Mouse (Mus musculus) heart, embryonic 16.5 days (tissue): ENCODE measurements around the gene Dync2h1. TPM values are rescaled to one million over a fixed set of nuclear protein-coding genes. Genes with fewer than 3 reads are reported as not detected.

ENCODE experiments used
- ATAC-seq: fragments of 200-750 bp; cut with Nextera tagmentation; replicated peaks from 2 replicates; pipeline ENCODE4 v1.8.0; 2017; ENCODE audit warnings: moderate number of reproducible peaks; ENCODE audit not compliant: insufficient read depth, low FRiP score; ENCODE audit errors: extremely low read depth
- H3K27ac ChIP-seq: fragments of 300-500 bp; sonication (generic); 2 replicates; pipeline ENCODE4 v1.5.1; 2014; ENCODE audit warnings: mild to moderate bottlenecking, low read length, control low read depth, moderate library complexity
- H3K27me3 ChIP-seq: fragments of 300-500 bp; sonication (generic); 2 replicates; pipeline ENCODE4 v1.6.1; 2014; ENCODE audit warnings: low read length, mixed read lengths; ENCODE audit not compliant: control insufficient read depth, insufficient read depth
- H3K36me3 ChIP-seq: fragments of 300-500 bp; sonication (generic); 2 replicates; pipeline ENCODE4 v1.6.1; 2014; ENCODE audit not compliant: control insufficient read depth, insufficient read depth
- H3K4me1 ChIP-seq: fragments of 300-500 bp; sonication (generic); 2 replicates; pipeline ENCODE4 v1.6.1; 2014; ENCODE audit warnings: low read length, mixed read lengths; ENCODE audit not compliant: control insufficient read depth, insufficient read depth
- H3K4me2 ChIP-seq: fragments of 300-500 bp; sonication (generic); 2 replicates; pipeline ENCODE4 v1.6.1; 2014; ENCODE audit warnings: low read depth, mild to moderate bottlenecking, control low read depth, low read length
- H3K4me3 ChIP-seq: fragments of 300-500 bp; sonication (generic); 2 replicates; pipeline ENCODE4 v1.5.1; 2014; ENCODE audit warnings: mild to moderate bottlenecking, control low read depth, low read length
- H3K9ac ChIP-seq: fragments of 300-500 bp; sonication (generic); 2 replicates; pipeline ENCODE4 v1.6.1; 2014; ENCODE audit warnings: low read length, control low read depth
- H3K9me3 ChIP-seq: fragments of 300-500 bp; sonication (generic); replicated peaks from 2 replicates; pipeline ENCODE4 v1.6.1; 2016; ENCODE audit warnings: low read length; ENCODE audit not compliant: control insufficient read depth
- WGBS: fragments of 180-500 bp; shearing (Covaris S2); extraction: QIAGEN DNeasy Blood & Tissue Kit; methylation state at CpG from one replicate; pipeline ENCODE4 v1.1.7; 2014; 5-methylcytosine and 5-hydroxymethylcytosine counted together
- polyA plus RNA-seq: library from polyadenylated mRNA; unstranded; fragments of >200 nt; fragmentation: Nextera tagmentation; extraction: Ambion mirVana; gene quantifications from 2 replicates; pipeline ENCODE4 v1.2.1, GENCODE M21; 2015

The Dync2h1 gene
- polyA plus RNA-seq, 1 experiment from 2014 or later, result 6.2 TPM

DNA sequence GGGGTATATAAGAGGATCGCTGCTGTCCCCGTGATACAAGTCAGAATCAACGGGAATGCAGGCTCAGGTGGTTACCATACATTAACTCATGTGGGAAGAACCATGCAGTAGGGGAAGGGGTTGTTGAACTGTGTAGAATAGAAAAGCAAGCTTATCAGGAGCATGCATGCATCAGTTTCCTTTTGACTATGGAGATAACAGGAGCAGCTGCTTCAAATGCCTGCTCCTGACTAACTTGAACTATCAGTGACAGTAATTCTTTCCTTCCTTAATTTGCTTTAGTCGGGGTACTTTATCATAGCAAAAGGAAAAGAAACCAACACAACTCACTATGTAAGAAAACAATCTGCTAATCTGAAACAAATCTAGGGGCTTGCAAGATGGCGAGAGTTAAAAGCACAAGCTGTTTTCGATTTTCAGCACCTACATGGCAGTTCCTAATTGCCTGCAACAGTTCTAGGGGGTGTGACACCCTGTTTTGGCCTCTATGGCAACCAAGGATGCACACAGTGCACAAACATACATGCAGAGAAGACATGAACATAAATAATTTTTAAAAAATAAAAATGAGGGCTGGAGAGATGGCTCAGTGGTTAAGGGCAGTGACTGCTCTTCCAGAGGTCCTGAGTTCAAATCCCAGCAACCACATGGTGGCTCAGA lies 16.8 kb downstream of the Dync2h1 start:
- no peak for ATAC-seq
- Histone ChIP-seq H3K27me3 (no peaks in the 10 kb centered on the region), H3K4me2 (no peak overlapping the region), H3K9me3 (no peaks in the 10 kb centered on the region), H3K9ac (no peak overlapping the region), H3K4me3 (no peak overlapping the region), H3K4me1 (no peaks in the 10 kb centered on the region), H3K36me3 (peaks cover 2% of the 10 kb centered on the region; the same call in 1 of the 2 replicates), H3K27ac (no peak overlapping the region)
- 76% methylated on average over 6 of the region's 6 CpGs for WGBS

DNA sequence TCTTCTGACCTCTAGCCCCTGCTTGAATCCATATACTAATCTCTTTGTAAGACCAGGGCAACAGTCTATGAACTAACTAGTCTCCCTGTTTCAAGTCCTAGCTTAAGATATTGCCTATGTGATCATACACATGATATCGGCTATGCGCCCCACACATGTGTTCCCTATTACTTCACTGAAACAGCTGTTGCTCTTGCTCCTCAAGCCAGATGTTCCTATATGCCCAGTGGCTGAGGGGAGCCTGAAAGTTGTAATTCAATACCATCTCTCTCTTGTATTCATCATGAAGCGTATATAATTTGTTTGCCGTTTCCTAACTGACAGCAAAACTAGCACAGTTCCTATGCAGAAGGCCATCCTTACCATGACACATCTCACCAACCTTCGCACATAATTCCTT lies 23.6 kb downstream of the Dync2h1 start:
- no peak for ATAC-seq
- 91% methylated on average over 5 of the region's 5 CpGs for WGBS
- Histone ChIP-seq H3K4me2 (no peak overlapping the region), H3K9me3 (no peaks in the 10 kb centered on the region), H3K27me3 (no peaks in the 10 kb centered on the region), H3K9ac (no peak overlapping the region), H3K36me3 (peaks cover 2% of the 10 kb centered on the region; the same call in 1 of the 2 replicates), H3K27ac (no peak overlapping the region), H3K4me1 (no peaks in the 10 kb centered on the region), H3K4me3 (no peak overlapping the region)

DNA sequence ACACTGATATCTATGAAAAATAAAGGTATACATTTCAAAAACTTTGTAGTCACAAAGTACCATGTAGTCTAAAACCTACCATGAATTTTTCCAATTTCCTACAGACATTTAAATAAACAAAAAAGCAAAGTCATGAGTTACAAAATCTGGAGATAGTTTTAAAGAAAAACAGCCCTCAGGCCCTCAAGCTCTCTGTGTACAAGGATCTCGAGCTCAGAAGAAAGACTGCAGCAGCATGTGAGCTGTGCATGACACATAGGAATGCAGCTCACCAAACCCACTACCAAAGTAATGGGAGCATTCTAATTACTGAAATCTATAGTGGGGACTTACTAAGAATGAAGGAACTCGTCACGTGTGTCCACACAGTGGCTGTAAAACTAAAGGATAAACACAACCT lies 24.5 kb downstream of the Dync2h1 start:
- Histone ChIP-seq H3K4me3 (no peak overlapping the region), H3K4me2 (no peak overlapping the region), H3K4me1 (no peaks in the 10 kb centered on the region), H3K27ac (no peak overlapping the region), H3K9ac (no peak overlapping the region), H3K36me3 (peaks cover 2% of the 10 kb centered on the region; the same call in 1 of the 2 replicates), H3K27me3 (no peaks in the 10 kb centered on the region), H3K9me3 (no peaks in the 10 kb centered on the region)
- ATAC-seq, result no peak
- 76% methylated on average over 3 of the region's 3 CpGs for WGBS

DNA sequence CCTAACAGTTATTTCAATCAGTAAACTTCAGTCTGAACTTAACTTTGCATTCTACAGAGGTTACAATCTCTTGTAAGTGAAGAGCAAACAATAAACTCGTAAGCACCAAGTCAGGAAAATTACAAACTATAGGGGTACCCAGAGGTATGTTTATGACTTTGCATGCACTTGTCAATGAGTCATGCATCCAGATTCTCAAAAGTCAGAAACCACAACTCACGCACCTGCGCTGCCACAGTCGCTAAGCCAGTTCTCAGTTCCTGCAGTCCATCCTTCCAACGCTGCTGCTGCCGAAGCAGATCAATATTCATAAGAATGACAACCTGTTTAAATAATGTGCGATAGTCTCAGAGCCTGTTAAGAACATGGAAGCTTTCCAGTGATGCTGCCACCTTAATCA lies 25.6 kb downstream of the Dync2h1 start:
- Histone ChIP-seq H3K9ac (no peak overlapping the region), H3K4me2 (no peak overlapping the region), H3K4me1 (no peaks in the 10 kb centered on the region), H3K27ac (no peak overlapping the region), H3K27me3 (no peaks in the 10 kb centered on the region), H3K4me3 (no peak overlapping the region), H3K9me3 (no peaks in the 10 kb centered on the region), H3K36me3 (peaks cover 2% of the 10 kb centered on the region; the same call in 1 of the 2 replicates)
- no peak for ATAC-seq
- WGBS, result 84% methylated on average over 7 of the region's 7 CpGs

DNA sequence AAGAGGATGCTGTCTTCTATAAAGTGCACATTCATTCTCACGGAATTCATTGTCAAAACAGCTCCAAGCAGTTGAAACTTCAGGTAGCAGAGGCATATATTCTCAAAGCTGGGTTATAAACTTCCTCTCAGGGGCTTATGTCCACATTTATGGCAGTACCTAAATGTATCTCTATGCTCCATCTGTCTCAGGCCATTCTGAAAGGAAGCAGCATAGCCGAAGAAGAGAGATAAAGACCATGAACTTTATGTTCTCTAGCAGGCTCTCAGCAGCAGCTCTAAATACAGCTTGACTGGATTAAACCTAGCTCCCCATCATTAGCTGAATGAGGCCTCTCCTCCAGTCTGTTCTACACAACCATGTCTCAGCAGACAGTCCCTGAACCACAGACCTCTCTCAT lies 29.9 kb downstream of the Dync2h1 start:
- no peaks in the 10 kb centered on the region for H3K27me3 ChIP-seq
- no peaks in the 10 kb centered on the region for H3K9me3 ChIP-seq
- H3K9ac ChIP-seq, result no peak overlapping the region
- H3K4me3 ChIP-seq, result no peak overlapping the region
- no peaks in the 10 kb centered on the region for H3K4me1 ChIP-seq
- H3K27ac ChIP-seq, result no peak overlapping the region
- 77% methylated on average over 2 of the region's 2 CpGs for WGBS
- H3K36me3 ChIP-seq, result peaks cover 2% of the 10 kb centered on the region; the same call in 1 of the 2 replicates
- no peak overlapping the region for H3K4me2 ChIP-seq
- ATAC-seq, result no peak

DNA sequence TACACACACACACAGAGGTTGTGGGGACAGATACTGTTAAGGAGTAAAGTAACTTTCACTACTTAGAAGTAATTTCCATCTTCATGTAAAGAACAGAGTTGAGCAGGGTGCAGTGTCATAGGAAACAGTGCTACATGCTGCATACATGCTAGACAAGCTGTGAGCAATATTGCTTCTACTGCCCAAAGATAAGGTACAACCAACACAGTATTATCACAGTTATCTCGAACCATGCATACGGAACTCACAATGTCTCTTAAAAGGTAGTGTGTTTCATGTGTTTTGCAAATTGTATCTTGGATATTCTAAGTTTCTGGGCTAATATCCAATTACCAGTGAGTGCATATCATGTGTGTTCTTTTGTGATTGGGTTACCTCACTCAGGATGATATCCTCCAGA lies 61.4 kb downstream of the Dync2h1 start:
- no peaks in the 10 kb centered on the region; the same call in 1 of the 2 replicates for H3K36me3 ChIP-seq
- no peak overlapping the region for H3K27ac ChIP-seq
- no peaks in the 10 kb centered on the region for H3K27me3 ChIP-seq
- ATAC-seq, result no peak
- H3K4me1 ChIP-seq, result no peaks in the 10 kb centered on the region
- no peak overlapping the region for H3K4me3 ChIP-seq
- H3K4me2 ChIP-seq, result no peak overlapping the region
- no peak overlapping the region for H3K9ac ChIP-seq
- H3K9me3 ChIP-seq, result no peaks in the 10 kb centered on the region
- 81% methylated on average over 2 of the region's 2 CpGs for WGBS

DNA sequence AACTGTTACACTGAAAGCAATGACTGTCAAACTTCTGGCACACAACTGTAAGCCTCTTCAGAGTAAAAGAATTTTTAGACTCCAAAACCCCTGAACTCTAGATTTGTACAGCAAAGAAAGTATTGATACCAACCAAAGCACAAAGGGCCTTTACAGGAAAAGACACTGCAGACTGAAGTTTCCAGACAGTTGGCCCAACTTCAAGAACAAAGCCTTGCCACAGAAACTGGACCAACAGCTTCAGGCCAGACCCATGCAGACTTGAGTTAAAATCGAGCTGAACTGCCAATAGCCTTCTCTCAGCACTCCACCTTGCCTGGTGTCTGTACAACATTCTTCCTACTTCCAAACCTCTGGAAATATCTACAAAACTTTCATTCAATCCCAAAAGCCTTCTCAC lies 74.1 kb downstream of the Dync2h1 start:
- H3K27ac ChIP-seq, result no peak overlapping the region
- no peak overlapping the region for H3K4me3 ChIP-seq
- H3K4me1 ChIP-seq, result no peaks in the 10 kb centered on the region
- no peaks in the 10 kb centered on the region for H3K27me3 ChIP-seq
- ATAC-seq, result no peak
- 59% methylated on average over 1 of the region's 1 CpGs for WGBS
- no peaks in the 10 kb centered on the region for H3K9me3 ChIP-seq
- no peak overlapping the region for H3K4me2 ChIP-seq
- peaks cover 2% of the 10 kb centered on the region; the same call in 1 of the 2 replicates for H3K36me3 ChIP-seq
- no peak overlapping the region for H3K9ac ChIP-seq

DNA sequence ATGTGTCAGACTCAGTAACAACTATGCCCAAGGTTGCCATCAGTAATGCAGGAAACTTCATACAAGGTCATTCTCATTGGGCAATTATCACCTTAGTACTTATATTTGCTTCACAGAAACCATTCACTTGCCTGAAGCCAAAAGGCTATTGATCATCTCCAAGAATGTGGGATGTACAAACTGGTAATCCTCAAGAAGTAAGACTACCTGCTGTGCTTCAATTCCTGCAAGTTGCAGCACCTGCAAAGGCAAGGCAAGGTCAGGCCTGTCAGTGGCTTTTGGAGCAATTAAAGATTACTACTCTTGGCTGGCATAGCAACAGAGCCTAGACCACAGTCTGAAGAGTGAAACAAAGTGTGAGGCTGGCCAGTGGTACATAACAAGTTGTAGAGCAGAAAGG lies 82.9 kb downstream of the Dync2h1 start:
- Histone ChIP-seq H3K4me1 (no peaks in the 10 kb centered on the region), H3K27ac (no peak overlapping the region), H3K9me3 (no peaks in the 10 kb centered on the region), H3K4me2 (no peak overlapping the region), H3K36me3 (no peaks in the 10 kb centered on the region), H3K27me3 (no peaks in the 10 kb centered on the region), H3K4me3 (no peak overlapping the region), H3K9ac (no peak overlapping the region)
- no peak for ATAC-seq

DNA sequence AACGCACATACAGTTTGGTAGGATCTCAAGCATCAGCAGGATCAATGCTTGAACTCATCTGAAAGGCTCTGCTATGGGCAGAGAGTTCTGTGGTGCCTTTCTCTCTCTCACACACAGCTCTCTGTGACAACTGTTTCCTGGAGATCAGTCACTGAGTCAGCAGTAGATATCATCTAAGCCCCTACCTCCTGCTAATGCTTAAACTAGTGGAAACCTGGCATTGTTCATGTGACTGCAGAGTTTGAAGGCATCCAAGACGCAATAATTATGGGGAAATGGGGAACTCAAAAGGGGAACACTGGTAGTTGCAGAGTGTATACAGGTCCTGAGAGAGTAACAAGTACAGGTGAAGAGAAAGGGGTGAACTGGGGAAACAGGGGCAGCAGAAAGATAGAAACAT lies 109.6 kb downstream of the Dync2h1 start:
- Histone ChIP-seq H3K36me3 (peaks cover 9% of the 10 kb centered on the region; the same call in 1 of the 2 replicates), H3K27ac (no peak overlapping the region), H3K9ac (no peak overlapping the region), H3K27me3 (no peaks in the 10 kb centered on the region), H3K4me3 (no peak overlapping the region), H3K4me1 (no peaks in the 10 kb centered on the region), H3K9me3 (no peaks in the 10 kb centered on the region), H3K4me2 (no peak overlapping the region)
- WGBS, result 79% methylated on average over 2 of the region's 2 CpGs
- ATAC-seq, result no peak
